Mouse (Mus musculus) forebrain, embryonic 16.5 days (tissue): ENCODE data around the gene Atp8b3. TPM values are rescaled to one million over a fixed set of nuclear protein-coding genes. Genes with fewer than 3 reads are reported as not detected.

Experiments
- ATAC-seq: fragments of 200-750 bp; cut with Nextera tagmentation; 2 replicates; pipeline ENCODE4 v1.8.0; 2017; ENCODE audit warnings: mild to moderate bottlenecking, moderate library complexity
- H3K27ac ChIP-seq: fragments of 300-500 bp; sonication (generic); 2 replicates; pipeline ENCODE4 v1.5.1; 2014; ENCODE audit warnings: low read length, control low read depth
- H3K27me3 ChIP-seq: fragments of 300-500 bp; sonication (generic); replicated peaks from 2 replicates; pipeline ENCODE4 v1.6.1; 2014; ENCODE audit warnings: low read length; ENCODE audit not compliant: control insufficient read depth, insufficient read depth
- H3K36me3 ChIP-seq: fragments of 300-500 bp; sonication (generic); 2 replicates; pipeline ENCODE4 v1.6.1; 2014; ENCODE audit not compliant: control insufficient read depth, insufficient read depth
- H3K4me1 ChIP-seq: fragments of 300-500 bp; sonication (generic); replicated peaks from 2 replicates; pipeline ENCODE4 v1.6.1; 2014; ENCODE audit warnings: low read length; ENCODE audit not compliant: control insufficient read depth, insufficient read depth
- H3K4me2 ChIP-seq: fragments of 300-500 bp; sonication (generic); 2 replicates; pipeline ENCODE4 v1.6.1; 2014; ENCODE audit warnings: mild to moderate bottlenecking, low read length, control low read depth
- H3K4me3 ChIP-seq: fragments of 300-500 bp; sonication (generic); replicated peaks from 2 replicates; pipeline ENCODE4 v1.5.1; 2014; ENCODE audit warnings: mild to moderate bottlenecking, low read length, control low read depth
- H3K9ac ChIP-seq: fragments of 300-500 bp; sonication (generic); replicated peaks from 2 replicates; pipeline ENCODE4 v1.6.1; 2014; ENCODE audit warnings: low read depth, low read length, control low read depth
- H3K9me3 ChIP-seq: fragments of 300-500 bp; sonication (generic); 2 replicates; pipeline ENCODE4 v1.6.1; 2016; ENCODE audit warnings: low read length; ENCODE audit not compliant: control insufficient read depth
- WGBS: fragments of 180-500 bp; shearing (Covaris S2); extraction: QIAGEN DNeasy Blood & Tissue Kit; methylation state at CpG from one replicate; pipeline ENCODE4 v1.1.7; 2014; 5-methylcytosine and 5-hydroxymethylcytosine counted together
- polyA plus RNA-seq: library from polyadenylated mRNA; unstranded; fragments of >200 nt; fragmentation: Nextera tagmentation; extraction: Ambion mirVana; gene quantifications from 2 replicates; pipeline ENCODE4 v1.2.1, GENCODE M21; 2015

Gene Atp8b3
- polyA plus RNA-seq, 1 experiment from 2014 or later: 0.23 TPM

DNA sequence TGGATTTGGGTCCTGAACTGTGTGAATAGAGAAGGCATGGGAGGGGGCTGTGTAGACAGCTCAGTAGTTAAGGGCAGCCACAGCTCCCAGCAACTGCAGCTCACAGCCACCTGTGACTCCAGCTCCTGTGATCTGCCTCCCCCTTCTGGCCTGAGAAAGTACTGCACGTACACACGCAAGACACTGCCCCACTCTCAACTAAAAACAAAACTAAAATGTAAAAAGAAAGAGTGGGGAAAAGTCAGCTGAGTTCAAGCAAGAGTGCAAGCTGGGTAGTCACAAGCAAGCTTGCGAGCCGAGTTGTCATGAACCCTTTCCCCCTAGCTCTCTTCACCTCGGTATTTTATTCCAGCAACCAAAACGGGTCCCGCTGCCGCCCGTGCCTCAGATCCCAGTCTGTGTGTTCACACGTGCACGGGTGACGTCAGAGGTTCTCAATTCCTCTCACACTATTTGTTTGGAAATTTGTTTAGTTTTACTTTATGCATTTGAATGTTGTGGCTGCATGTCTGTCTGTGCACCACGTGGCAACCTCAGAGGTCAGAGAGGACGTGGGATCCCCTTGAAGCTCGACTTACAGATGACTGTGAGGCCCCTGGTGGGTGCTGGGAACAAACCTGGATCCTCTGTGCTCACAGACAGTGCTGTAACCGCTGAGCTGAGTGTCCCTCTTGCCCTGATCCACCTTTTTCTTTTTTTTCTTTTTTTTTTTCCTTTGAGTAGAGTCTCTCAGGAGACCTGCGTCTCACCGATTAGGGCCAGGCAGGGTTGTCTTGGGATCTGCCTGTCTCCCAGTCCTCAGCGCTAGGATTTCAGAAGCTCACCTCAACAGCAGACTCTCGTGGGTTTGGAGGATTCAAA lies 29.3 kb downstream of the Atp8b3 start:
- no peaks in the 10 kb centered on the region for H3K9me3 ChIP-seq
- H3K4me2 ChIP-seq: peak overlapping the region; percentile 34
- peak overlapping the region; percentile 4 for H3K4me3 ChIP-seq
- peaks cover 4% of the 10 kb centered on the region for H3K4me1 ChIP-seq
- H3K27ac ChIP-seq: no peak overlapping the region
- 13% methylated on average over 20 of the region's 20 CpGs for WGBS
- peaks cover 25% of the 10 kb centered on the region for H3K27me3 ChIP-seq
- H3K36me3 ChIP-seq: no peaks in the 10 kb centered on the region
- no peak overlapping the region for H3K9ac ChIP-seq
- peak; percentile 78 for ATAC-seq

DNA sequence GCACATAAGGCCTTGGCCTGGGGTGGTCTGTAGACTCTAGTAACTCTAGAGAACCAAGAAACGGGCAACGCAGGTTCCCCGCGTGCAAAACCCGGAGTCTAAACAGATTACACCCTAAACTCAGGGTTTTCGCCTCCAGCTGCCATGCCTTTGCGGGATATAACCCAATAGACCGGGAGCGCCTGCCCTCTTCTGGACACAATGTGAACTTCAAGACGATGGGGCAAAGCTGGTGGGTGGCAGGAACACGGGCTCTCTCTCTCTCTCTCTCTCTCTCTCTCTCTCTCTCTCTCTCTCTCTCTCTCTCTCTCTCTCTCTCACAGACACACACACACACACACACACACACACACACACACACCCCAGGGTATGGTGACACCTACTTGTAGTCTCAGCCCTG lies 32.7 kb downstream of the Atp8b3 start:
- no peaks in the 10 kb centered on the region for H3K9me3 ChIP-seq
- ATAC-seq: peak; percentile 43; the same call in 1 of the 2 replicates
- H3K4me2 ChIP-seq: no peak overlapping the region
- H3K27ac ChIP-seq: no peak overlapping the region
- peaks cover 39% of the 10 kb centered on the region for H3K27me3 ChIP-seq
- WGBS: 0% methylated on average over 11 of the region's 11 CpGs
- H3K4me3 ChIP-seq: no peak overlapping the region
- no peaks in the 10 kb centered on the region for H3K36me3 ChIP-seq
- H3K4me1 ChIP-seq: peaks cover 4% of the 10 kb centered on the region; the same call in 1 of the 2 replicates
- H3K9ac ChIP-seq: no peak overlapping the region

DNA sequence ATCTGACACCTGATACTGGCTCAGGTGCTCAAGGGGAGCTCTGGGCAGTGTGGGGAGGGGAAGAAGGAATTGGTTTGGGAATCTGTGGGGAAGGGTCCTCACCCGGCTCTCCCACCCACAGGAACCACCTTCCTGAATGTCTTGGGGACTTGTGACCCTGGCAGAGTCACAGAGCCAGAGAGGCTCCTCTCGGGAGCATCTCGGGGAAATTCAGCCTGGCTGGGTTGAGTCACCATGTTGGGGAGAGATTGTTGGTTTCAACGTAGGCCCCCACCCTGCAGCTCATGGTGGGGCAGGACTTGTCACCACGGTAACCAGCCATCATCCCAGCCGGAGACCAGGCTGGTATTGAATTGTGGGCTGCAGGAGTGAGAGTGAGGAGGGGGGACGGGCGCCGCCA lies 34.2 kb downstream of the Atp8b3 start:
- 1% methylated on average over 9 of the region's 9 CpGs for WGBS
- H3K4me3 ChIP-seq: no peak overlapping the region
- no peak overlapping the region for H3K9ac ChIP-seq
- H3K27ac ChIP-seq: no peak overlapping the region
- no peak for ATAC-seq
- no peaks in the 10 kb centered on the region for H3K36me3 ChIP-seq
- peaks cover 2% of the 10 kb centered on the region; the same call in 1 of the 2 replicates for H3K4me1 ChIP-seq
- H3K4me2 ChIP-seq: no peak overlapping the region
- no peaks in the 10 kb centered on the region for H3K9me3 ChIP-seq
- peaks cover 49% of the 10 kb centered on the region for H3K27me3 ChIP-seq

DNA sequence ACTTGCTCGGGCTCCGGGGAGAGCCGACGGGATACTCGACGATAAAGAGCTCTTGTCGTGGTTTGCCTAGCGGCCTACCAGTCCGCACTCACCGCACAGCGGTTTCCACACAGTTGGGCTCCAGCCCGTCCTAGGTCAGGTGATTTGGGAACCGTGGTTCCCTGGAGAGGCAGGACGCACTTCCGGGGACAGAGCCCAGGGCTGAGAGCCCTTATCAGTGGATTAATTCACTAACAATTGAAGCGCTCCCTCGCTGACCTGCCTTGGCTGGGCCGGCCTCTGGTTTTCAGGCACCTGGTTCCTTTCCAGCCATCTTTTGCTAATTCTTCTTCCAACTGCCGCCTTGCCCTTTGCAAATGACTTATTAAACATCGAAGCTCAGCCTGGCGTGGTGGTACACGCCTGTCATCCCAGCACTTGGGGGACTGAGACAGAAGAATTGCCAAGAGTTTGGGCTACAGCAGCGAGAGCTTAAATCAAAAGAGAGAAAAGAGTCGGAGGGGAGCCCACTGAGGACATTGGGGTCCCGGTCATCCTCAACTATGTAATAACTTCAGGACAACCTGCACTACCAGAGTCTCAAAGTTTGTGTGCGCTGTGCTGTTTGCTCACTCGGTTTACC lies 35.2 kb downstream of the Atp8b3 start:
- Histone ChIP-seq H3K4me2 (no peak overlapping the region), H3K4me1 (no peaks in the 10 kb centered on the region), H3K27me3 (peaks cover 59% of the 10 kb centered on the region), H3K4me3 (no peak overlapping the region), H3K27ac (no peak overlapping the region), H3K9me3 (no peaks in the 10 kb centered on the region), H3K36me3 (no peaks in the 10 kb centered on the region), H3K9ac (no peak overlapping the region)
- no peak for ATAC-seq
- WGBS: 1% methylated on average over 27 of the region's 27 CpGs

DNA sequence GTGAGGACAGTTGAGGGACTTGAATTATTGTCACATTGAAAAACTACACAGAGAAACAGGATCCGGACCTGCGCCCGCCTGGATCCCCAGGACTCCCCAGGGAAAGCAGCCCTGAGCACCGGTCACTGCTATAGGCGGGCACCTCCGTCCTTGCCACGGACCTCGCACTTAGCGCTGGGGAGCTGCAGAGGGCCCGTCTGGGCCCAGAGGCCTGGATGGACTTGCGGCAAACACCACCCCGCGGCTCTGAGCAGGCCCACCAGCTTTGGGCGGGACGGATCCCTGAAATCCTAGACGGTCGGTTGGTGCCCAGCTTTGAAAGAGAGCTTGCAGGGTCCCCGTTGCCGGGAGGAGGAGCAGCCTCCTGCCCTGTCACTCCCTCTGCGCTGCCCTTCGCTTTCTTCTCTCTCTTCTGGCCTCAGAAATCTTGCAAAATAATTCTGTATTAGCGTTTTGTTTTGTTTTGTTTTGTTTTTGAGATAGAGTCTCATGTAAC lies 36.1 kb downstream of the Atp8b3 start:
- no peak for ATAC-seq
- H3K4me1 ChIP-seq: no peaks in the 10 kb centered on the region
- no peak overlapping the region for H3K4me2 ChIP-seq
- H3K27ac ChIP-seq: no peak overlapping the region
- no peaks in the 10 kb centered on the region for H3K9me3 ChIP-seq
- H3K27me3 ChIP-seq: peaks cover 65% of the 10 kb centered on the region
- H3K9ac ChIP-seq: no peak overlapping the region
- no peaks in the 10 kb centered on the region for H3K36me3 ChIP-seq
- no peak overlapping the region for H3K4me3 ChIP-seq
- WGBS: 1% methylated on average over 22 of the region's 22 CpGs

DNA sequence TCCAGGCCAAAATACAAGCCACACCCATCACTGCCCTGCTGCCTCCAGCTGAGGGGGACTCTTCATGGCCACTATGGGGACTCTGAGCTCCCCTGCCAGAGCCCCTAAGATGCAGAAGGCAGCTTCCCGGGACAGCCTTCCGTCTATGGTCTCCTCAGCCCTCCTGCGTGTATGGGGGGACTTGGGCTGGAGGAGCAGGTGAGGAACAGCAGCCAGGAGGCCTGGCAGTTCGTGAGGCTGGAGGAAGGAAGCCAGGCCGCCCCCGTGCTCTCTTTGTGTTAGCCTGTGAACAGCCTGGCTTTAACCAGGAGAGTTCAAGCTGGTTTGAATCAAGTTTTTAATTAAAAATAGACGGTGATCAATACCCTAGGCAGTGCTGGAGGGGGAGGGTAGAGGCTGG lies 36.6 kb downstream of the Atp8b3 start:
- no peak overlapping the region for H3K4me2 ChIP-seq
- ATAC-seq: no peak
- no peak overlapping the region for H3K9ac ChIP-seq
- peaks cover 71% of the 10 kb centered on the region for H3K27me3 ChIP-seq
- no peaks in the 10 kb centered on the region for H3K4me1 ChIP-seq
- no peaks in the 10 kb centered on the region for H3K9me3 ChIP-seq
- H3K36me3 ChIP-seq: no peaks in the 10 kb centered on the region
- WGBS: 0% methylated on average over 7 of the region's 7 CpGs
- H3K4me3 ChIP-seq: no peak overlapping the region
- H3K27ac ChIP-seq: no peak overlapping the region

DNA sequence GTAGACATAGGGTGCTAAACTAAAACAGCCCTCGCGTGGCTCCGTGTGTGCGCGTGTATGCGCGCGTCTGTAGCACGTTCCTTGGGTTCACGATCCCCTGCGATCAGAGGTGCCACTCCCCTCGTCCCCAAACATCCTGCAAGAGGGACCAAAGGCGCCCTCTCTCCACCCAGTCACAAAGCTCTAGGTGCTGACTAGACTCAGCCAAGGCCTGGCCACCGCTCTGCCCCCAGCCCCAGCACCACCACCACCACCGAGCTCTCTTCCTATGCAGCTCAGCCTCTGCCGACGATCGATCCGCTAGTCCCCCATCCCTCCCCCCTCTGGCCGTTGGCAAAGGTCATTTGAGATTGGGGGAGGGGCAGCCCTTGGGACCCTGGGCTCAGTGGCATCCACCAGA lies 42.5 kb downstream of the Atp8b3 start:
- ATAC-seq: no peak
- no peaks in the 10 kb centered on the region for H3K36me3 ChIP-seq
- H3K27ac ChIP-seq: no peak overlapping the region
- no peaks in the 10 kb centered on the region for H3K9me3 ChIP-seq
- no peak overlapping the region for H3K9ac ChIP-seq
- WGBS: under 1% methylated on average over 19 of the region's 20 CpGs
- no peak overlapping the region for H3K4me2 ChIP-seq
- peaks cover 18% of the 10 kb centered on the region for H3K4me1 ChIP-seq
- peaks cover 85% of the 10 kb centered on the region for H3K27me3 ChIP-seq
- H3K4me3 ChIP-seq: no peak overlapping the region

DNA sequence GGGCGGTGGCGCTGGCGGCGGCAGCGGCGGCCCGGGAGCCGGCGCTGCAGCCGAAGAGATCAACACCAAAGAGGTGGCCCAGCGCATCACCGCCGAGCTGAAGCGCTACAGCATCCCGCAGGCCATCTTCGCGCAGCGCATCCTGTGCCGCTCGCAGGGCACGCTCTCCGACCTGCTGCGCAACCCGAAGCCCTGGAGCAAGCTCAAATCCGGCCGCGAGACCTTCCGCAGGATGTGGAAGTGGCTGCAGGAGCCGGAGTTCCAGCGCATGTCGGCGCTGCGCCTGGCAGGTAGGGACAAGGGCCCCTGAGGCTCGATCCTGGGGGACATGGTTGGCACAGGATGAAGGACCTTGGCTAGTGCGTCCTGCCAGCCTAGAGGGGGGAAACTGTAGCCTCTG lies 43.0 kb downstream of the Atp8b3 start:
- Histone ChIP-seq H3K36me3 (no peaks in the 10 kb centered on the region), H3K4me2 (peak overlapping the region; percentile 16; the same call in 1 of the 2 replicates), H3K27me3 (peaks cover 90% of the 10 kb centered on the region), H3K4me1 (peaks cover 18% of the 10 kb centered on the region), H3K9ac (no peak overlapping the region), H3K4me3 (peak overlapping the region; percentile 42), H3K27ac (no peak overlapping the region), H3K9me3 (no peaks in the 10 kb centered on the region)
- no peak for ATAC-seq
- under 1% methylated on average over 25 of the region's 35 CpGs for whole genome bisulfite sequencing

DNA sequence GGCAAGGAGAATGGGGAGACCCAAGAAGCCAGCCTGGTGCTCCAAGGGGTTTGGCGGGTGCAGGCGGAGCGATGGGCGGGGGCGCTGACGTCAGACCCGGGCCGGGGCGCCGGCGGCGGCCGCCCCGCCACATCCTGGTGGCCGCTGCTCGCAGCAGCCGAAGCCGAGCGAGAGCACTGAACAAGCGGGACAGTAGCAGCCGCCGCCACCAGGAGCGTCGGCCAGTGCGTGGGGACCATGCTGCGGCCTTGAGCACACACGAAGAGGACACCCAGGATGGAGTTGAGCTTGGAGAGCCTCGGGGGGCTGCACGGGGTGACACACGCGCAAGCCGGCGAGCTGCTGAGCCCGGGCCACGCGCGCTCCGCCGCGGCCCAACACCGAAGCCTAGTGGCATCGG lies 44.2 kb downstream of the Atp8b3 start, which contains the start of gene Onecut3:
Gene Onecut3, plus strand, starts transcription at position 104 of the 400 bp plus-strand sequence.
- no peaks in the 10 kb centered on the region for H3K36me3 ChIP-seq
- peak within 1 kb of the TSS; percentile 60 for H3K4me2 ChIP-seq
- no peaks in the 10 kb centered on the region for H3K9me3 ChIP-seq
- no peak within 1 kb of the TSS for H3K27ac ChIP-seq
- H3K27me3 ChIP-seq: peaks cover 90% of the 10 kb centered on the region
- under 1% methylated on average over 34 of the region's 42 CpGs for WGBS
- peak within 1 kb of the TSS; percentile 31 for H3K9ac ChIP-seq
- peaks cover 18% of the 10 kb centered on the region for H3K4me1 ChIP-seq
- H3K4me3 ChIP-seq: peak within 1 kb of the TSS; percentile 42
- ATAC-seq: peak; percentile 61; the same call in 1 of the 2 replicates
